Mouse (Mus musculus): ENCODE results near the gene Gm19345. TPM values are rescaled to one million over a fixed set of nuclear protein-coding genes. Genes with fewer than 3 reads are reported as not detected.

Gm19345 gene
- polyA plus RNA-seq, 1 experiment from 2014 or later: not detected

DNA sequence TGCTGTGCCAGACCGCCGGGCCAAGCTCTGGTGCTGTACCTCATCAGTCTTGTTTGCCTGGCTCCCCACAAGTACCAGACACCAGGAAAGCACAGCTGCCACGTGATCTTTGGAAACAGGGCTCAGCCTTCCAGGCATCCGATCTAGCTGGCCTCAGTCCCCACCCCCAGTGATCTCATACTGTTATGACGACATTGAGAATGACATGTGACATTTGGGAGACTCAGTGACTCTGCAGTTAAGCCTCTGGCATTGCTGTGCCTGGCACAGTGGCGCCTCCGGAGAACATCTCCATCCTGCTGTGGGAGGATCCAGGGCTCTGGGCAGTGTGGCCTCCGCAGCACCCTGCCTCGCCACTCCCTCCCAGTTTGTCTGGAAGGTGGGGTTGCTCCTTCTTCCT, 20.0 kb upstream of the Gm19345 start:
- 42% methylated on average over 9 of the region's 9 CpGs for WGBS
- H3K4me2 ChIP-seq (ENCODE audit: low read length): no peak overlapping the region
- no peak overlapping the region for H3K4me3 ChIP-seq (ENCODE audit: control insufficient read depth in 1 of 2, insufficient read depth in 1 of 2, low read depth in 1 of 2, low read length in 2 of 2)
- ATAC-seq (ENCODE audit: insufficient number of reproducible peaks, insufficient read depth, low FRiP score, low read depth): no peak
- peaks cover 7 to 12% of the 10 kb centered on the region in 2 experiments; a peak in 3 of 4 replicates for H3K4me1 ChIP-seq (ENCODE audit: control insufficient read depth in 2 of 2, insufficient read depth in 2 of 2, low read length in 2 of 2)
- no peak overlapping the region for H3K27ac ChIP-seq (replicated peaks in 1 of 2; ENCODE audit: control insufficient read depth in 1 of 2, insufficient read depth in 1 of 2, low read depth in 2 of 2, low read length in 2 of 2)
- no peaks in the 10 kb centered on the region for H3K36me3 ChIP-seq (ENCODE audit: control insufficient read depth, insufficient read depth, low read length)
- H3K9me3 ChIP-seq (ENCODE audit: control insufficient read depth, low read length): no peaks in the 10 kb centered on the region
- H3K27me3 ChIP-seq (ENCODE audit: control insufficient read depth, insufficient read depth, low read length): no peaks in the 10 kb centered on the region
- H3K9ac ChIP-seq (ENCODE audit: low read length): no peak overlapping the region

GRCm38 (mm10) chr7:19834055-19834454, 17.7 kb upstream of the Gm19345 start:
- no peak overlapping the region for H3K4me2 ChIP-seq (ENCODE audit: low read length)
- WGBS: 53% methylated on average over 3 of the region's 3 CpGs
- peaks cover 7 to 12% of the 10 kb centered on the region in 2 experiments; a peak in 3 of 4 replicates for H3K4me1 ChIP-seq (ENCODE audit: control insufficient read depth in 2 of 2, insufficient read depth in 2 of 2, low read length in 2 of 2)
- H3K36me3 ChIP-seq (ENCODE audit: control insufficient read depth, insufficient read depth, low read length): no peaks in the 10 kb centered on the region
- H3K9ac ChIP-seq (ENCODE audit: low read length): no peak overlapping the region
- no peak overlapping the region for H3K27ac ChIP-seq (replicated peaks in 1 of 2; ENCODE audit: control insufficient read depth in 1 of 2, insufficient read depth in 1 of 2, low read depth in 2 of 2, low read length in 2 of 2)
- no peak for ATAC-seq (ENCODE audit: insufficient number of reproducible peaks, insufficient read depth, low FRiP score, low read depth)
- no peaks in the 10 kb centered on the region for H3K9me3 ChIP-seq (ENCODE audit: control insufficient read depth, low read length)
- H3K4me3 ChIP-seq (ENCODE audit: control insufficient read depth in 1 of 2, insufficient read depth in 1 of 2, low read depth in 1 of 2, low read length in 2 of 2): no peak overlapping the region
- no peaks in the 10 kb centered on the region for H3K27me3 ChIP-seq (ENCODE audit: control insufficient read depth, insufficient read depth, low read length)

DNA sequence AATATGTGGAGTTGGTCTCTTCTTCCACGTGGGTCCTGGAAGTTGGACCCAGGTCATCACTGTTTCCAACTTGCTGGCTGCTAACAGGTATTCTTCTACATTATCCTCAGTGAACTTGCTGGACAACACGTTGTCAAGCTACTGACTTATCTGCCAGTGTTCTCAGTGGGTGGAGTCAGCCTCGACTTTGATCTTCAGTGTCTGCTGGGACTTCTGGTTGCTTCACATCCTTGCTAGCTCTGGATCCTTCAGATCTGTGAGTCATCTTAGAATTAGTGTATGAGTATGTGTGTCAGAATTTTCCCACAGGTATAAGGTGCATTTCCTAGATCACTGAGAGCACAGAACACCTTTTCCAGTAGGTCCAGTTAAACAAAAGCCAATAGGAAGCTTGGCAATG, 15.0 kb upstream of the Gm19345 start:
- WGBS: 43% methylated on average over 3 of the region's 3 CpGs
- ATAC-seq (ENCODE audit: insufficient number of reproducible peaks, insufficient read depth, low FRiP score, low read depth): no peak
- no peaks in the 10 kb centered on the region for H3K4me1 ChIP-seq (ENCODE audit: control insufficient read depth in 2 of 2, insufficient read depth in 2 of 2, low read length in 2 of 2)
- no peak overlapping the region for H3K4me2 ChIP-seq (ENCODE audit: low read length)
- no peak overlapping the region for H3K27ac ChIP-seq (replicated peaks in 1 of 2; ENCODE audit: control insufficient read depth in 1 of 2, insufficient read depth in 1 of 2, low read depth in 2 of 2, low read length in 2 of 2)
- H3K27me3 ChIP-seq (ENCODE audit: control insufficient read depth, insufficient read depth, low read length): no peaks in the 10 kb centered on the region
- no peak overlapping the region for H3K4me3 ChIP-seq (ENCODE audit: control insufficient read depth in 1 of 2, insufficient read depth in 1 of 2, low read depth in 1 of 2, low read length in 2 of 2)
- no peaks in the 10 kb centered on the region for H3K9me3 ChIP-seq (ENCODE audit: control insufficient read depth, low read length)
- no peaks in the 10 kb centered on the region for H3K36me3 ChIP-seq (ENCODE audit: control insufficient read depth, insufficient read depth, low read length)
- H3K9ac ChIP-seq (ENCODE audit: low read length): no peak overlapping the region

GRCm38 (mm10) chr7:19840371-19840770, 11.4 kb upstream of the Gm19345 start:
- H3K4me1 ChIP-seq (ENCODE audit: control insufficient read depth in 2 of 2, insufficient read depth in 2 of 2, low read length in 2 of 2): no peaks in the 10 kb centered on the region; a peak in 1 of 4 replicates
- no peak overlapping the region for H3K27ac ChIP-seq (replicated peaks in 1 of 2; ENCODE audit: control insufficient read depth in 1 of 2, insufficient read depth in 1 of 2, low read depth in 2 of 2, low read length in 2 of 2)
- H3K4me3 ChIP-seq (ENCODE audit: control insufficient read depth in 1 of 2, insufficient read depth in 1 of 2, low read depth in 1 of 2, low read length in 2 of 2): no peak overlapping the region
- no peaks in the 10 kb centered on the region for H3K36me3 ChIP-seq (ENCODE audit: control insufficient read depth, insufficient read depth, low read length)
- no peak for ATAC-seq (ENCODE audit: insufficient number of reproducible peaks, insufficient read depth, low FRiP score, low read depth)
- H3K27me3 ChIP-seq (ENCODE audit: control insufficient read depth, insufficient read depth, low read length): peaks cover 18% of the 10 kb centered on the region
- no peaks in the 10 kb centered on the region for H3K9me3 ChIP-seq (ENCODE audit: control insufficient read depth, low read length)
- H3K4me2 ChIP-seq (ENCODE audit: low read length): no peak overlapping the region
- no peak overlapping the region for H3K9ac ChIP-seq (ENCODE audit: low read length)
- 65% methylated on average over 4 of the region's 4 CpGs for WGBS

- Histone ChIP-seq H3K27me3 (ENCODE audit: control insufficient read depth, insufficient read depth, low read length) (peaks cover 19% of the 10 kb centered on the region), H3K4me3 (ENCODE audit: control insufficient read depth in 1 of 2, insufficient read depth in 1 of 2, low read depth in 1 of 2, low read length in 2 of 2) (no peak overlapping the region), H3K27ac (replicated peaks in 1 of 2; ENCODE audit: control insufficient read depth in 1 of 2, insufficient read depth in 1 of 2, low read depth in 2 of 2, low read length in 2 of 2) (no peak overlapping the region), H3K9ac (ENCODE audit: low read length) (no peak overlapping the region), H3K4me1 (ENCODE audit: control insufficient read depth in 2 of 2, insufficient read depth in 2 of 2, low read length in 2 of 2) (no peaks in the 10 kb centered on the region; a peak in 1 of 4 replicates), H3K36me3 (ENCODE audit: control insufficient read depth, insufficient read depth, low read length) (no peaks in the 10 kb centered on the region), H3K9me3 (ENCODE audit: control insufficient read depth, low read length) (no peaks in the 10 kb centered on the region), H3K4me2 (ENCODE audit: low read length) (no peak overlapping the region)
- 78% methylated on average over 3 of the region's 3 CpGs for WGBS
- ATAC-seq (ENCODE audit: insufficient number of reproducible peaks, insufficient read depth, low FRiP score, low read depth): no peak
These were observed 10.9 kb upstream of the Gm19345 start for GRCm38 (mm10) chr7:19840936-19841335.

DNA sequence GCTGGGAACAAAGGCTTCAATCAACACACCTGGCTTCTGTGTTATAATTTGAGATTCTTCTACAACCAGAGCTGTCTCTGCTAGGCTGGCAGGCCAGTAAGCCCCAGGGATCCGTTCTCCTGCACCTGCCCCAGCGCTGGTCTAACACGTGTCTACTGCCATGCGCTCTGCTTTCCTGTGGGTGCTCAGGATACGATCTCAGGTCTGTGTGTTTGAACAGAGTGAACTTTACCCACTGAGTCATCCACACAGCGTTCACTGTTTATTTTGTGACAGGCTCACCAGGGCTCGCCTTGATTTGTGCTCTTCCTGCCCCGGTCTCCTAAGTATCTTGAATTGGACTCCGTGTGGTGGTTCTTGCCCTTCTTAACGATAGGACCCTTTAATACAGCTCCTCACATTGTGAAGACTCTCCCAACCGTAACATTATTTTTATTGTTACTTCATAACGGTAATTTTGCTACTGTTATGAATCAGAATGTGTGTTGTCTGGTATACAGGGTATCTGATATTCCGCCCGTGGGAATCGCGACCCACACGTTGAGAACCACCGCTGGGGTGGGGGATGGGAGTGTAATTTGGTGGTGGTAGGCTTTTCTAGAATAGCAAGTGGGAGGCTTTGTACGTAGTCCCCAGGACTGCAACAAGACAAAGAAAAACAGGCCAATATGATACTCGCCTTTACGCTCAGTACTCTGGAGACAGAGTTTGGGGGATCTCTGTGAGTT, 10.0 kb upstream of the Gm19345 start:
- H3K36me3 ChIP-seq (ENCODE audit: control insufficient read depth, insufficient read depth, low read length): no peaks in the 10 kb centered on the region
- WGBS: 75% methylated on average over 21 of the region's 21 CpGs
- H3K4me2 ChIP-seq (ENCODE audit: low read length): no peak overlapping the region
- peaks cover 20% of the 10 kb centered on the region for H3K27me3 ChIP-seq (ENCODE audit: control insufficient read depth, insufficient read depth, low read length)
- no peaks in the 10 kb centered on the region for H3K9me3 ChIP-seq (ENCODE audit: control insufficient read depth, low read length)
- no peak overlapping the region for H3K4me3 ChIP-seq (ENCODE audit: control insufficient read depth in 1 of 2, insufficient read depth in 1 of 2, low read depth in 1 of 2, low read length in 2 of 2)
- no peaks in the 10 kb centered on the region; a peak in 1 of 4 replicates for H3K4me1 ChIP-seq (ENCODE audit: control insufficient read depth in 2 of 2, insufficient read depth in 2 of 2, low read length in 2 of 2)
- no peak overlapping the region for H3K9ac ChIP-seq (ENCODE audit: low read length)
- no peak for ATAC-seq (ENCODE audit: insufficient number of reproducible peaks, insufficient read depth, low FRiP score, low read depth)
- no peak overlapping the region for H3K27ac ChIP-seq (replicated peaks in 1 of 2; ENCODE audit: control insufficient read depth in 1 of 2, insufficient read depth in 1 of 2, low read depth in 2 of 2, low read length in 2 of 2)

GRCm38 (mm10) chr7:19842885-19843504, 8.8 kb upstream of the Gm19345 start:
- no peaks in the 10 kb centered on the region for H3K9me3 ChIP-seq (ENCODE audit: control insufficient read depth, low read length)
- H3K4me3 ChIP-seq (ENCODE audit: control insufficient read depth in 1 of 2, insufficient read depth in 1 of 2, low read depth in 1 of 2, low read length in 2 of 2): no peak overlapping the region
- no peak for ATAC-seq (ENCODE audit: insufficient number of reproducible peaks, insufficient read depth, low FRiP score, low read depth)
- WGBS: 25% methylated on average over 19 of the region's 19 CpGs
- H3K27me3 ChIP-seq (ENCODE audit: control insufficient read depth, insufficient read depth, low read length): peaks cover 20% of the 10 kb centered on the region
- no peak overlapping the region for H3K27ac ChIP-seq (replicated peaks in 1 of 2; ENCODE audit: control insufficient read depth in 1 of 2, insufficient read depth in 1 of 2, low read depth in 2 of 2, low read length in 2 of 2)
- no peak overlapping the region for H3K9ac ChIP-seq (ENCODE audit: low read length)
- H3K4me1 ChIP-seq (ENCODE audit: control insufficient read depth in 2 of 2, insufficient read depth in 2 of 2, low read length in 2 of 2): peaks cover 3 to 6% of the 10 kb centered on the region in 2 experiments
- no peak overlapping the region for H3K4me2 ChIP-seq (ENCODE audit: low read length)
- no peaks in the 10 kb centered on the region for H3K36me3 ChIP-seq (ENCODE audit: control insufficient read depth, insufficient read depth, low read length)

Measured in heart, embryonic 14.5 days (tissue).